Mouse (Mus musculus) neural tube, embryonic 14.5 days (tissue): ENCODE data around the gene Armc2. TPM values are rescaled to one million over a fixed set of nuclear protein-coding genes. Genes with fewer than 3 reads are reported as not detected.

ENCODE experiments used
- ATAC-seq: fragments of 200-750 bp; cut with Nextera tagmentation; 2 replicates; pipeline ENCODE4 v1.8.0; 2017; ENCODE audit warnings: low read depth, mild to moderate bottlenecking, moderate TSS enrichment, moderate library complexity
- H3K27ac ChIP-seq: fragments of 300-500 bp; sonication (generic); 2 replicates; pipeline ENCODE4 v1.5.1; 2014; ENCODE audit warnings: low read depth, mild to moderate bottlenecking, control low read depth, low read length, moderate library complexity, mixed read lengths
- H3K27me3 ChIP-seq: fragments of 300-500 bp; sonication (generic); 2 replicates; pipeline ENCODE4 v1.6.1; 2014; ENCODE audit warnings: low read length; ENCODE audit not compliant: control insufficient read depth, insufficient read depth
- H3K36me3 ChIP-seq: fragments of 300-500 bp; sonication (generic); 2 replicates; pipeline ENCODE4 v1.6.1; 2014; ENCODE audit warnings: low read length, mixed read lengths; ENCODE audit not compliant: control insufficient read depth, insufficient read depth
- H3K4me1 ChIP-seq: fragments of 300-500 bp; sonication (generic); 2 replicates; pipeline ENCODE4 v1.6.1; 2014; ENCODE audit warnings: low read length; ENCODE audit not compliant: control insufficient read depth, insufficient read depth
- H3K4me2 ChIP-seq: fragments of 300-500 bp; sonication (generic); 2 replicates; pipeline ENCODE4 v1.6.1; 2014; ENCODE audit warnings: mild to moderate bottlenecking, low read depth, low read length, control low read depth
- H3K4me3 ChIP-seq: fragments of 300-500 bp; sonication (generic); 2 replicates; pipeline ENCODE4 v1.5.1; 2014; ENCODE audit warnings: low read depth, low read length, control low read depth, mixed read lengths
- H3K9ac ChIP-seq: fragments of 300-500 bp; sonication (generic); replicated peaks from 2 replicates; pipeline ENCODE4 v1.6.1; 2014; ENCODE audit warnings: low read depth, mild to moderate bottlenecking, control low read depth, low read length, mixed read lengths
- H3K9me3 ChIP-seq: fragments of 300-500 bp; sonication (generic); 2 replicates; pipeline ENCODE4 v1.6.1; 2016; ENCODE audit warnings: low read length; ENCODE audit not compliant: control insufficient read depth
- WGBS: fragments of 180-500 bp; shearing (Covaris S2); extraction: QIAGEN DNeasy Blood & Tissue Kit; methylation state at CpG from one replicate; pipeline ENCODE4 v1.1.7; 2014; 5-methylcytosine and 5-hydroxymethylcytosine counted together
- polyA plus RNA-seq: library from polyadenylated mRNA; unstranded; fragments of >200 nt; fragmentation: Nextera tagmentation; extraction: Ambion mirVana; gene quantifications from 2 replicates; pipeline ENCODE4 v1.2.1, GENCODE M21; 2014

The Armc2 gene
- polyA plus RNA-seq, 1 experiment from 2014 or later: 13.1 TPM

- Histone ChIP-seq H3K4me1 (no peaks in the 10 kb centered on the region), H3K4me2 (no peak overlapping the region), H3K27ac (no peak overlapping the region), H3K9ac (no peak overlapping the region), H3K4me3 (no peak overlapping the region), H3K27me3 (no peaks in the 10 kb centered on the region), H3K9me3 (no peaks in the 10 kb centered on the region), H3K36me3 (no peaks in the 10 kb centered on the region)
- ATAC-seq: no peak
- WGBS: 23% methylated on average over 14 of the region's 14 CpGs
Measured at GRCm38 (mm10) chr10:41991364-41992058, 26.7 kb downstream of the Armc2 start.

GRCm38 (mm10) chr10:41990896-41991295 is 27.3 kb downstream of the Armc2 start:
- Histone ChIP-seq H3K4me2 (no peak overlapping the region), H3K27ac (no peak overlapping the region), H3K4me3 (no peak overlapping the region), H3K36me3 (no peaks in the 10 kb centered on the region), H3K9me3 (no peaks in the 10 kb centered on the region), H3K9ac (no peak overlapping the region), H3K4me1 (no peaks in the 10 kb centered on the region), H3K27me3 (no peaks in the 10 kb centered on the region)
- 25% methylated on average over 13 of the region's 13 CpGs for WGBS
- ATAC-seq: no peak

- ATAC-seq: no peak
- Histone ChIP-seq H3K9me3 (no peaks in the 10 kb centered on the region), H3K27me3 (no peaks in the 10 kb centered on the region), H3K9ac (no peak overlapping the region), H3K4me3 (no peak overlapping the region), H3K4me1 (no peaks in the 10 kb centered on the region), H3K36me3 (no peaks in the 10 kb centered on the region), H3K27ac (no peak overlapping the region), H3K4me2 (no peak overlapping the region)
- 91% methylated on average over 3 of the region's 3 CpGs for WGBS
Measured at GRCm38 (mm10) chr10:41988930-41989329, 29.3 kb downstream of the Armc2 start.

GRCm38 (mm10) chr10:41986126-41986525 is 32.1 kb downstream of the Armc2 start:
- WGBS: 87% methylated on average over 8 of the region's 8 CpGs
- Histone ChIP-seq H3K9ac (no peak overlapping the region), H3K36me3 (no peaks in the 10 kb centered on the region), H3K27ac (no peak overlapping the region), H3K4me1 (no peaks in the 10 kb centered on the region), H3K27me3 (no peaks in the 10 kb centered on the region), H3K4me2 (no peak overlapping the region), H3K4me3 (no peak overlapping the region), H3K9me3 (no peaks in the 10 kb centered on the region)
- no peak for ATAC-seq

- no peaks in the 10 kb centered on the region for H3K4me1 ChIP-seq
- WGBS: 89% methylated on average over 6 of the region's 6 CpGs
- H3K4me2 ChIP-seq: no peak overlapping the region
- H3K9ac ChIP-seq: no peak overlapping the region
- H3K9me3 ChIP-seq: no peaks in the 10 kb centered on the region
- no peak overlapping the region for H3K4me3 ChIP-seq
- no peak overlapping the region for H3K27ac ChIP-seq
- no peak for ATAC-seq
- H3K27me3 ChIP-seq: no peaks in the 10 kb centered on the region
- no peaks in the 10 kb centered on the region for H3K36me3 ChIP-seq
Measured at GRCm38 (mm10) chr10:41984221-41984620, 34.0 kb downstream of the Armc2 start.

- no peaks in the 10 kb centered on the region for H3K9me3 ChIP-seq
- WGBS: 65% methylated on average over 7 of the region's 7 CpGs
- H3K4me2 ChIP-seq: no peak overlapping the region
- ATAC-seq: no peak
- H3K4me1 ChIP-seq: no peaks in the 10 kb centered on the region
- H3K27ac ChIP-seq: no peak overlapping the region
- H3K9ac ChIP-seq: no peak overlapping the region
- H3K4me3 ChIP-seq: no peak overlapping the region
- no peaks in the 10 kb centered on the region for H3K36me3 ChIP-seq
- no peaks in the 10 kb centered on the region for H3K27me3 ChIP-seq
Measured at GRCm38 (mm10) chr10:41982821-41983220, 35.4 kb downstream of the Armc2 start.

- Histone ChIP-seq H3K27me3 (no peaks in the 10 kb centered on the region), H3K27ac (no peak overlapping the region), H3K9ac (no peak overlapping the region), H3K36me3 (no peaks in the 10 kb centered on the region), H3K4me3 (no peak overlapping the region), H3K4me2 (no peak overlapping the region), H3K4me1 (no peaks in the 10 kb centered on the region), H3K9me3 (no peaks in the 10 kb centered on the region)
- WGBS: 26% methylated on average over 6 of the region's 6 CpGs
- ATAC-seq: peak; percentile 74
Measured at GRCm38 (mm10) chr10:41980772-41981383, 37.4 kb downstream of the Armc2 start.

- no peaks in the 10 kb centered on the region for H3K9me3 ChIP-seq
- WGBS: 82% methylated on average over 7 of the region's 7 CpGs
- H3K27me3 ChIP-seq: no peaks in the 10 kb centered on the region
- H3K4me1 ChIP-seq: no peaks in the 10 kb centered on the region
- H3K36me3 ChIP-seq: no peaks in the 10 kb centered on the region
- H3K4me3 ChIP-seq: no peak overlapping the region
- ATAC-seq: no peak
- H3K27ac ChIP-seq: no peak overlapping the region
- no peak overlapping the region for H3K9ac ChIP-seq
- no peak overlapping the region for H3K4me2 ChIP-seq
Measured at GRCm38 (mm10) chr10:41978403-41979234, 39.6 kb downstream of the Armc2 start.

- no peak for ATAC-seq
- H3K36me3 ChIP-seq: no peaks in the 10 kb centered on the region
- no peaks in the 10 kb centered on the region for H3K9me3 ChIP-seq
- no peaks in the 10 kb centered on the region for H3K4me1 ChIP-seq
- no peaks in the 10 kb centered on the region for H3K27me3 ChIP-seq
- H3K9ac ChIP-seq: no peak overlapping the region
- no peak overlapping the region for H3K4me2 ChIP-seq
- H3K4me3 ChIP-seq: no peak overlapping the region
- H3K27ac ChIP-seq: no peak overlapping the region
- WGBS: 90% methylated on average over 9 of the region's 9 CpGs
Measured at GRCm38 (mm10) chr10:41972676-41973075, 45.6 kb downstream of the Armc2 start.
